Mouse (Mus musculus) adipose tissue, adult 10 weeks (tissue): ENCODE data around the gene Tigar. TPM values are rescaled to one million over a fixed set of nuclear protein-coding genes. Genes with fewer than 3 reads are reported as not detected.

Experiments used
- polyA plus RNA-seq: library from polyadenylated mRNA; stranded (reverse); fragments of 350-450 nt; fragmentation: Illumina TruSeq; extraction: RNeasy Lipid Tissue Mini Kit (QIAGEN cat#74804); gene quantifications from one replicate; pipeline ENCODE4 v1.2.3, GENCODE M21; 2014; ENCODE audit warnings: low read depth, low replicate concordance

Gene Tigar
- 5.8 TPM for polyA plus RNA-seq

GRCm38 (mm10) chr6:127109402-127109930, at the start of gene Tigar:
TSS of gene Tigar (minus strand) at chr6:127109557.

GRCm38 (mm10) chr6:127152106-127152951, 43.0 kb upstream of the Tigar start, which contains the start of gene Ccnd2:
TSS of gene Ccnd2 (minus strand) at chr6:127152193.

DNA sequence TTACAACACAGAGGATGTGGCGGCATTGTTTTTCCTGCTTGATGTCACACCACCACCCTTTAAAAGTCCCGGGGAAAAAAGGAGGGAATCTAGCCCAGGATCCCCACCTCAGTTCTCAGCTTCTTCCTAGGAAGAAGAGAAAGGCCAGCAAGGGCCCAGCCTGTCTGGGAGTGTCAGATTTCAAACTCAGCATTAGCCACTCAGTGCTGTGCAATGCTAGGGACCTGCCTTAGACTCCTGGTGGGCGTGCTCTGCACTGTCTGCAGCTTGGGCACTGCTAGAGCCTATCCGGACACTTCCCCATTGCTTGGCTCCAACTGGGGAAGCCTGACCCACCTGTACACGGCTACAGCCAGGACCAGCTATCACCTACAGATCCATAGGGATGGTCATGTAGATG, 36.5 kb downstream of the Tigar start, which contains the start of gene Fgf23:
Fgf23 (plus strand) TSS at position 86 of the 400 bp plus-strand sequence.

Other genes with a start within 250 kb of the Tigar start
- gene Dyrk4, start 187.7 kb downstream of the Tigar start, polyA plus RNA-seq = 0.42 TPM
- 3.0 TPM for gene Rad51ap1, start 170.0 kb downstream of the Tigar start, polyA plus RNA-seq
- 13.1 TPM for gene D6Wsu163e, start 169.6 kb downstream of the Tigar start, polyA plus RNA-seq
- gene Fgf6, start 94.0 kb downstream of the Tigar start, polyA plus RNA-seq = not detected
- gene Fgf23, start 36.7 kb downstream of the Tigar start, polyA plus RNA-seq = not detected
- 47.3 TPM for gene Ccnd2, start 42.6 kb upstream of the Tigar start, polyA plus RNA-seq